ENCODE assay signal across 8 mouse cellular contexts in the genomic region with DNA sequence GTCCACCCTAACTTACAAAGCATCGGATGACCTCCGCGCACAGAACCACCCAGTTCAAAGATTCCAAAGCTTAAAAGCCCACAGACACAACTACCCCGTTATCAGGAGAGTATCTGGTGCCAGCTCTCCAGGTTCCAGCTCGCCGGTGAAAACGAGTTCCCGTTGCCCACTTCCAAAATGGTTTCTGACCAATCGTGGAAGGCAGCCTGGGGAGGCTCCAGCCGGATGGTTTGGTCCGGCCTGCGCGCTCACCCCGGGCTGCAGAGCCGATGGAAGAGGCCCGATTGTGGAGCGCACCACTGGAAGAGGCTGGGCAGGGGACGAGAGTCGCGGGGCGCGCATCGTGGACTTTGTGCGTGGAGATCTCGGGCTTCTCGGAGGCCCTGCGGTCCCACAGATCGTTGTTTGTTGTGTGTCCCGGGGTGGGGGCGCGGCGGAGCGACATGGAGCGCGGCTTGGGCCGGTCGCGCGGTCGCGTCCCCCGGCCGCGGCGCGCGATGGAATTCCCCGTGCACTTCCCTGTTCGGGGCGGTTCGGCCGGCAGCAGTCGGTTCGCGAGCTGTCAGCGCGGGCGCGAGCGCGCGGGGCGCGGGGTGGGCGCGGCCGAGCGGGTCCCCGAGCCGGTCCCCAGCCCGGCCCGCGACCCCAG. TPM values are rescaled to one million over a fixed set of nuclear protein-coding genes. Genes with fewer than 3 reads are reported as not detected.
DNase-seq lines count a peak whose midpoint lies in the region; ATAC-seq lines count a peak whose summit lies in the region.

A gene (plus strand): TSS at position 275 of the 649 bp plus-strand sequence.

- ATAC-seq in forebrain, embryonic 14.5 days = peak; percentile 88
- peak; percentile 81 for ATAC-seq in neural tube, embryonic 15.5 days (ENCODE audit: low FRiP score)

- peak within 1 kb of the TSS; percentile 95 for H3K9ac ChIP-seq in forebrain, embryonic 14.5 days (ENCODE audit: low read length)
- H3K9ac ChIP-seq in neural tube, embryonic 15.5 days (replicated peaks) = peak within 1 kb of the TSS; percentile 100

- H3K4me1 ChIP-seq in forebrain, embryonic 14.5 days (ENCODE audit: control insufficient read depth, insufficient read depth, low read length) = peaks cover 17% of the 10 kb centered on the region
- peaks cover 63% of the 10 kb centered on the region for H3K4me1 ChIP-seq in neural tube, embryonic 15.5 days

- intact Hi-C loops in heart, postnatal 14 days (cut with DNase I) = loop anchor here (2.0 to 5.0 kb wide), 2 partner anchors 30 to 37 kb away; no protein-coding TSS in a partner anchor

- no peaks in the 10 kb centered on the region for H3K36me3 ChIP-seq in forebrain, embryonic 14.5 days (ENCODE audit: control insufficient read depth, insufficient read depth, low read length)
- H3K36me3 ChIP-seq in neural tube, embryonic 15.5 days = no peaks in the 10 kb centered on the region

- peak within 1 kb of the TSS; percentile 95 for H3K27ac ChIP-seq in forebrain, embryonic 14.5 days (ENCODE audit: low read depth, low read length)
- peak within 1 kb of the TSS; percentile 99 for H3K27ac ChIP-seq in neural tube, embryonic 15.5 days (replicated peaks)

- no peaks in the 10 kb centered on the region for H3K27me3 ChIP-seq in forebrain, embryonic 14.5 days (replicated peaks; ENCODE audit: control insufficient read depth, insufficient read depth, low read length)
- no peaks in the 10 kb centered on the region for H3K27me3 ChIP-seq in neural tube, embryonic 15.5 days (replicated peaks)

- DNase-seq in ES-CJ7 (ENCODE audit: low read depth, low spot score) = peak; percentile 92
- DNase-seq in cerebellum, adult 11 months = peak; percentile 92
- peak; percentile 96 for DNase-seq in forebrain, embryonic 14.5 days (ENCODE audit: low spot score)
- DNase-seq in heart, postnatal 14 days = peak; percentile 90 to 92
- DNase-seq in layer of hippocampus, adult 11-12 months (ENCODE audit: low spot score) = peak; percentile 94
- DNase-seq in lung, adult 18-20 months = peak; percentile 91 to 94
- DNase-seq in testis, postnatal 14 days (ENCODE audit: low spot score) = peak; percentile 87

- H3K9me3 ChIP-seq in forebrain, embryonic 14.5 days (replicated peaks; ENCODE audit: control insufficient read depth, low read length) = no peaks in the 10 kb centered on the region
- H3K9me3 ChIP-seq in neural tube, embryonic 15.5 days (replicated peaks) = no peaks in the 10 kb centered on the region

- under 1% methylated on average over 61 of the region's 73 CpGs for WGBS in forebrain, embryonic 14.5 days
- WGBS in neural tube, embryonic 15.5 days = under 1% methylated on average over 73 of the region's 73 CpGs

- peak within 1 kb of the TSS; percentile 100 for H3K4me3 ChIP-seq in forebrain, embryonic 14.5 days (ENCODE audit: low read depth, low read length)
- peak within 1 kb of the TSS; percentile 99 for H3K4me3 ChIP-seq in neural tube, embryonic 15.5 days (replicated peaks)

- peak within 1 kb of the TSS; percentile 92 for H3K4me2 ChIP-seq in forebrain, embryonic 14.5 days (ENCODE audit: low read length)
- H3K4me2 ChIP-seq in neural tube, embryonic 15.5 days = peak within 1 kb of the TSS; percentile 88

RNA-seq across cellular contexts. Expression of the gene that starts here (rescaled TPM):
- polyA plus RNA-seq in forebrain, embryonic 14.5 days (2014; fragmentation: Nextera tagmentation; extraction: Ambion mirVana) = 25.8 and 32.3 TPM in 2 replicates
- 10 to 100 TPM; 45.7 to 46.5 TPM for total RNA-seq in heart, postnatal 14 days (2021)
- 30.3 and 41.1 TPM in 2 replicates for polyA plus RNA-seq in neural tube, embryonic 15.5 days (2015; fragmentation: Nextera tagmentation; extraction: Ambion mirVana)

Comparison
In these comparisons a context has a peak if more than half of its experiments do, and no peak if none do; other contexts are left out.
1. Peak in every context shown above with its lines: DNase-seq, ATAC-seq, H3K4me3 ChIP-seq and H3K27ac ChIP-seq.